Mouse (Mus musculus) forebrain, embryonic 10.5 days (tissue): ENCODE results near the gene Tbl2. TPM values are rescaled to one million over a fixed set of nuclear protein-coding genes. Genes with fewer than 3 reads are reported as not detected.

Source experiments
- DNase-seq: peaks from one replicate; pipeline ENCODE4 v3.0.0-alpha.2; 2017; ENCODE audit warnings: low spot score; ENCODE audit errors: extremely low spot score
- H3K27ac ChIP-seq: fragments of 300-500 bp; sonication (generic); 2 replicates; pipeline ENCODE4 v1.5.1; 2016; ENCODE audit warnings: mild to moderate bottlenecking
- H3K27me3 ChIP-seq: fragments of 300-500 bp; sonication (generic); 2 replicates; pipeline ENCODE4 v1.6.1; 2016; ENCODE audit warnings: mild to moderate bottlenecking; ENCODE audit not compliant: poor library complexity, severe bottlenecking
- H3K36me3 ChIP-seq: fragments of 300-500 bp; sonication (generic); replicated peaks from 2 replicates; pipeline ENCODE4 v1.6.1; 2016; ENCODE audit warnings: mild to moderate bottlenecking, moderate library complexity
- H3K4me1 ChIP-seq: fragments of 300-500 bp; sonication (generic); 2 replicates; pipeline ENCODE4 v1.6.1; 2016
- H3K4me3 ChIP-seq: fragments of 300-500 bp; sonication (generic); 2 replicates; pipeline ENCODE4 v1.5.1; 2016; ENCODE audit warnings: mild to moderate bottlenecking, moderate library complexity
- H3K9me3 ChIP-seq: fragments of 300-500 bp; sonication (generic); 2 replicates; pipeline ENCODE4 v1.6.1; 2016; ENCODE audit warnings: mild to moderate bottlenecking, moderate library complexity
- WGBS: fragments of 180-500 bp; shearing (Covaris S2); methylation state at CpG from one replicate; pipeline ENCODE4 v1.1.7; 2016; 5-methylcytosine and 5-hydroxymethylcytosine counted together
- polyA plus RNA-seq: library from polyadenylated mRNA; unstranded; fragments of >200 nt; fragmentation: Nextera tagmentation; extraction: Ambion mirVana; gene quantifications from 2 replicates; pipeline ENCODE4 v1.2.1, GENCODE M21; 2016

Tbl2 gene
- polyA plus RNA-seq, 1 experiment from 2014 or later: 23.8 TPM

GRCm38 (mm10) chr5:135181776-135182175 lies 32.3 kb downstream of the Tbl2 start:
- peaks cover 77% of the 10 kb centered on the region for H3K36me3 ChIP-seq
- WGBS: 82% methylated on average over 6 of the region's 6 CpGs
- peaks cover 8% of the 10 kb centered on the region for H3K9me3 ChIP-seq

GRCm38 (mm10) chr5:135183131-135183861 lies 33.8 kb downstream of the Tbl2 start:
- Histone ChIP-seq H3K36me3 (peaks cover 62% of the 10 kb centered on the region), H3K9me3 (peaks cover 8% of the 10 kb centered on the region), H3K27ac (0 out of 2 replicates have a peak overlapping the region, but pooled peaks have one; percentile 8), H3K4me3 (no peak overlapping the region), H3K27me3 (no peaks in the 10 kb centered on the region), H3K4me1 (peaks cover 9% of the 10 kb centered on the region)
- no peak for DNase-seq
- 60% methylated on average over 8 of the region's 8 CpGs for WGBS

More at GRCm38 (mm10) chr5:135181776-135182175, 32.3 kb downstream of the Tbl2 start:
- Histone ChIP-seq H3K4me3 (no peak overlapping the region), H3K4me1 (peaks cover 9% of the 10 kb centered on the region), H3K27me3 (no peaks in the 10 kb centered on the region), H3K27ac (no peak overlapping the region)
- DNase-seq: no peak

GRCm38 (mm10) chr5:135185016-135185415 lies 35.6 kb downstream of the Tbl2 start:
- Histone ChIP-seq H3K27me3 (no peaks in the 10 kb centered on the region), H3K4me1 (peaks cover 25% of the 10 kb centered on the region), H3K4me3 (no peak overlapping the region), H3K36me3 (peaks cover 57% of the 10 kb centered on the region), H3K27ac (no peak overlapping the region), H3K9me3 (peaks cover 8% of the 10 kb centered on the region)
- DNase-seq: no peak
- WGBS: 93% methylated on average over 3 of the region's 3 CpGs

GRCm38 (mm10) chr5:135185596-135185995 lies 36.1 kb downstream of the Tbl2 start:
- peaks cover 57% of the 10 kb centered on the region for H3K36me3 ChIP-seq
- no peak for DNase-seq
- WGBS: 31% methylated on average over 3 of the region's 3 CpGs

GRCm38 (mm10) chr5:135186231-135186620 lies 36.8 kb downstream of the Tbl2 start:
- H3K4me3 ChIP-seq: peak overlapping the region; percentile 100
- 26% methylated on average over 10 of the region's 10 CpGs for WGBS
- H3K27me3 ChIP-seq: no peaks in the 10 kb centered on the region
- DNase-seq: no peak
- H3K27ac ChIP-seq: peak overlapping the region; percentile 99
- peaks cover 34% of the 10 kb centered on the region for H3K4me1 ChIP-seq
- peaks cover 8% of the 10 kb centered on the region for H3K9me3 ChIP-seq
- H3K36me3 ChIP-seq: peaks cover 57% of the 10 kb centered on the region

More at GRCm38 (mm10) chr5:135185596-135185995, 36.1 kb downstream of the Tbl2 start:
- Histone ChIP-seq H3K4me1 (peaks cover 31% of the 10 kb centered on the region), H3K27me3 (no peaks in the 10 kb centered on the region), H3K27ac (peak overlapping the region; percentile 99; the same call in 1 of the 2 replicates), H3K9me3 (peaks cover 8% of the 10 kb centered on the region), H3K4me3 (peak overlapping the region; percentile 100; the same call in 1 of the 2 replicates)

- peaks cover 57% of the 10 kb centered on the region for H3K36me3 ChIP-seq
- no peaks in the 10 kb centered on the region for H3K27me3 ChIP-seq
- peak within 1 kb of the TSS; percentile 100 for H3K4me3 ChIP-seq
- peaks cover 38% of the 10 kb centered on the region for H3K4me1 ChIP-seq
- WGBS: under 1% methylated on average over 57 of the region's 57 CpGs
- peak; percentile 98 for DNase-seq
- H3K27ac ChIP-seq: peak within 1 kb of the TSS; percentile 99
- H3K9me3 ChIP-seq: peaks cover 8% of the 10 kb centered on the region
Measured at GRCm38 (mm10) chr5:135186621-135187348, 37.3 kb downstream of the Tbl2 start, which contains the start of gene Baz1b. Gene Baz1b (plus strand): TSS chr5:135187264.

- Histone ChIP-seq H3K27me3 (no peaks in the 10 kb centered on the region), H3K9me3 (peaks cover 8% of the 10 kb centered on the region), H3K36me3 (peaks cover 57% of the 10 kb centered on the region), H3K27ac (peak overlapping the region; percentile 99), H3K4me1 (peaks cover 45% of the 10 kb centered on the region), H3K4me3 (peak overlapping the region; percentile 100)
- under 1% methylated on average over 102 of the region's 102 CpGs for WGBS
- no peak for DNase-seq
Measured at GRCm38 (mm10) chr5:135187349-135188213, 38.1 kb downstream of the Tbl2 start.

- H3K9me3 ChIP-seq: peaks cover 8% of the 10 kb centered on the region
- 3% methylated on average over 8 of the region's 8 CpGs for WGBS
- H3K27me3 ChIP-seq: no peaks in the 10 kb centered on the region
- H3K4me1 ChIP-seq: peaks cover 49% of the 10 kb centered on the region
- no peak for DNase-seq
- peak overlapping the region; percentile 100 for H3K4me3 ChIP-seq
- peaks cover 57% of the 10 kb centered on the region for H3K36me3 ChIP-seq
- H3K27ac ChIP-seq: peak overlapping the region; percentile 99
Measured at GRCm38 (mm10) chr5:135188214-135188554, 38.7 kb downstream of the Tbl2 start.

GRCm38 (mm10) chr5:135189281-135190022 lies 40.0 kb downstream of the Tbl2 start:
- H3K4me1 ChIP-seq: peaks cover 49% of the 10 kb centered on the region
- peaks cover 7% of the 10 kb centered on the region for H3K9me3 ChIP-seq
- no peak for DNase-seq
- no peak overlapping the region for H3K27ac ChIP-seq
- H3K4me3 ChIP-seq: peak overlapping the region; percentile 100
- H3K27me3 ChIP-seq: no peaks in the 10 kb centered on the region
- 80% methylated on average over 2 of the region's 2 CpGs for WGBS
- peaks cover 64% of the 10 kb centered on the region for H3K36me3 ChIP-seq

- Histone ChIP-seq H3K36me3 (peaks cover 78% of the 10 kb centered on the region), H3K27me3 (no peaks in the 10 kb centered on the region), H3K4me1 (peaks cover 41% of the 10 kb centered on the region), H3K27ac (no peak overlapping the region), H3K4me3 (no peak overlapping the region), H3K9me3 (no peaks in the 10 kb centered on the region)
- 42% methylated on average over 2 of the region's 2 CpGs for whole genome bisulfite sequencing
- peak; percentile 63 for DNase-seq
Measured at GRCm38 (mm10) chr5:135191620-135192019, 42.2 kb downstream of the Tbl2 start.

GRCm38 (mm10) chr5:135192431-135192830 lies 43.0 kb downstream of the Tbl2 start:
- no peak for DNase-seq
- peaks cover 40% of the 10 kb centered on the region for H3K4me1 ChIP-seq
- no peak overlapping the region for H3K27ac ChIP-seq
- WGBS: 96% methylated on average over 1 of the region's 1 CpGs
- no peaks in the 10 kb centered on the region for H3K9me3 ChIP-seq
- peaks cover 86% of the 10 kb centered on the region for H3K36me3 ChIP-seq
- no peaks in the 10 kb centered on the region for H3K27me3 ChIP-seq
- H3K4me3 ChIP-seq: no peak overlapping the region

GRCm38 (mm10) chr5:135196367-135196766 lies 46.9 kb downstream of the Tbl2 start:
- H3K4me1 ChIP-seq: peaks cover 16% of the 10 kb centered on the region
- no peaks in the 10 kb centered on the region for H3K27me3 ChIP-seq
- DNase-seq: no peak
- 87% methylated on average over 6 of the region's 6 CpGs for WGBS
- no peaks in the 10 kb centered on the region for H3K9me3 ChIP-seq
- H3K36me3 ChIP-seq: peaks cover 100% of the 10 kb centered on the region
- H3K27ac ChIP-seq: no peak overlapping the region
- H3K4me3 ChIP-seq: no peak overlapping the region
